Mouse (Mus musculus) heart, postnatal 0 days (tissue): ENCODE results near the gene Dnaja4. TPM values are rescaled to one million over a fixed set of nuclear protein-coding genes. Genes with fewer than 3 reads are reported as not detected.

Source experiments
- ATAC-seq: fragments of 200-750 bp; cut with Nextera tagmentation; 2 replicates; pipeline ENCODE4 v1.8.0; 2017; ENCODE audit warnings: low read depth, moderate number of reproducible peaks, moderate library complexity; ENCODE audit not compliant: insufficient read depth
- DNase-seq: peaks from one replicate; pipeline ENCODE4 v3.0.0-alpha.2; 2016; ENCODE audit warnings: low spot score
- H3K27ac ChIP-seq: fragments of 300-500 bp; sonication (generic); 2 replicates; pipeline ENCODE4 v1.5.1; 2014; ENCODE audit warnings: low read depth, mild to moderate bottlenecking
- H3K27me3 ChIP-seq: fragments of 300-500 bp; sonication (generic); 2 replicates; pipeline ENCODE4 v1.6.1; 2014; ENCODE audit warnings: low read length, mixed read lengths; ENCODE audit not compliant: control insufficient read depth, insufficient read depth
- H3K36me3 ChIP-seq: fragments of 300-500 bp; sonication (generic); replicated peaks from 2 replicates; pipeline ENCODE4 v1.6.1; 2014; ENCODE audit warnings: low read length, mixed read lengths; ENCODE audit not compliant: control insufficient read depth, insufficient read depth
- H3K4me1 ChIP-seq: fragments of 300-500 bp; sonication (generic); 2 replicates; pipeline ENCODE4 v1.6.1; 2014; ENCODE audit warnings: antibody characterized with exemption; ENCODE audit not compliant: control insufficient read depth, insufficient read depth
- H3K4me2 ChIP-seq: fragments of 300-500 bp; sonication (generic); 2 replicates; pipeline ENCODE4 v1.6.1; 2014; ENCODE audit warnings: low read depth, mild to moderate bottlenecking, low read length, moderate library complexity
- H3K4me3 ChIP-seq: fragments of 300-500 bp; sonication (generic); 2 replicates; pipeline ENCODE4 v1.5.1; 2014; ENCODE audit warnings: low read depth, low read length
- H3K9ac ChIP-seq: fragments of 300-500 bp; sonication (generic); replicated peaks from 2 replicates; pipeline ENCODE4 v1.6.1; 2014; ENCODE audit warnings: low read depth, low read length, mixed read lengths
- H3K9me3 ChIP-seq: fragments of 300-500 bp; sonication (generic); replicated peaks from 2 replicates; pipeline ENCODE4 v1.6.1; 2016; ENCODE audit warnings: low read length; ENCODE audit not compliant: control insufficient read depth
- CTCF ChIP-seq: IDR thresholded peaks from 2 replicates; pipeline ENCODE4 v1.5.1; 2016; ENCODE audit warnings: antibody characterized with exemption, control low read depth, low read depth
- EP300 ChIP-seq: IDR thresholded peaks from 2 replicates; pipeline ENCODE4 v1.6.1; 2016; ENCODE audit warnings: antibody characterized with exemption, low read depth
- whole genome bisulfite sequencing: fragments of 180-500 bp; shearing (Covaris S2); extraction: QIAGEN DNeasy Blood & Tissue Kit; methylation state at CpG from one replicate; pipeline ENCODE4 v1.1.7; 2014; 5-methylcytosine and 5-hydroxymethylcytosine counted together
- polyA plus RNA-seq: library from polyadenylated mRNA; unstranded; fragments of >200 nt; fragmentation: Nextera tagmentation; extraction: Ambion mirVana; gene quantifications from 2 replicates; pipeline ENCODE4 v1.2.1, GENCODE M21; 2015
- total RNA-seq: library from RNA; depleted of rRNA; stranded (reverse); fragments of >200 nt; gene quantifications from 2 replicates; pipeline ENCODE4 v1.2.3, GENCODE M21; 2014; ENCODE audit warnings: low replicate concordance

The Dnaja4 gene
- total and polyA plus RNA-seq, 2 experiments from 2014 or later, result 28.2 to 36.1 TPM

DNA sequence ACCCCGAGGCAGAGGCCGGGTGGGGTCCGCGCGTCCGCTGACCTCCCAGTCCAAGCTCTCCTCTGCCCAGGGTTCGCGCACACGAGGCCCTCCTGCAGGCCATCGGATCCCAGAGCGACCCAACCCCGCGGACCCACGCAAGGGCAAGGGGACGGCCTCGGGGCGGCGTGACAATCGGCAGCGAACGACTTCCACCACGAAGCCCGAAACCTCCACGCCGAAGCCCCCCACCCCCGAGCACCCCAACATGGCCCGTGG lies 343 bp downstream of the Dnaja4 start:
- Histone ChIP-seq H3K9ac (peak overlapping the region; percentile 83), H3K27me3 (no peaks in the 10 kb centered on the region), H3K4me3 (peak overlapping the region; percentile 93), H3K36me3 (no peaks in the 10 kb centered on the region), H3K4me2 (peak overlapping the region; percentile 80), H3K9me3 (no peaks in the 10 kb centered on the region), H3K27ac (peak overlapping the region; percentile 89), H3K4me1 (peaks cover 27% of the 10 kb centered on the region)
- peak; percentile 21 for ATAC-seq
- whole genome bisulfite sequencing, result 6% methylated on average over 27 of the region's 27 CpGs
- no peak for DNase-seq
- TF ChIP-seq EP300, result no peak
- no peak for TF ChIP-seq CTCF

- H3K27me3 ChIP-seq, result no peaks in the 10 kb centered on the region
- H3K4me2 ChIP-seq, result peak overlapping the region; percentile 80
- DNase-seq (peak; percentile 65), ATAC-seq (peak; percentile 53)
- peak overlapping the region; percentile 83 for H3K9ac ChIP-seq
- no peaks in the 10 kb centered on the region for H3K36me3 ChIP-seq
- H3K4me3 ChIP-seq, result peak overlapping the region; percentile 93
- under 1% methylated on average over 86 of the region's 92 CpGs for WGBS
- peak overlapping the region; percentile 89 for H3K27ac ChIP-seq
- H3K4me1 ChIP-seq, result peaks cover 32% of the 10 kb centered on the region
- TF ChIP-seq EP300 (0 out of 2 replicates have a peak, but pooled peaks have one; percentile 46), CTCF (no peak)
- H3K9me3 ChIP-seq, result no peaks in the 10 kb centered on the region
Measured at GRCm38 (mm10) chr9:54699345-54700173, 886 bp downstream of the Dnaja4 start.

GRCm38 (mm10) chr9:54700174-54700475 lies 1.5 kb downstream of the Dnaja4 start:
- Histone ChIP-seq H3K4me3 (peak overlapping the region; percentile 93), H3K27ac (peak overlapping the region; percentile 89), H3K4me1 (peaks cover 32% of the 10 kb centered on the region), H3K9me3 (no peaks in the 10 kb centered on the region), H3K27me3 (no peaks in the 10 kb centered on the region), H3K36me3 (no peaks in the 10 kb centered on the region), H3K4me2 (peak overlapping the region; percentile 80), H3K9ac (peak overlapping the region; percentile 83)
- ATAC-seq (0 out of 2 replicates have a peak, but pooled peaks have one; percentile 1), DNase-seq (no peak)
- TF ChIP-seq EP300, result no peak
- TF ChIP-seq CTCF, result no peak
- 8% methylated on average over 9 of the region's 9 CpGs for WGBS

GRCm38 (mm10) chr9:54700746-54701145 lies 2.1 kb downstream of the Dnaja4 start:
- no peaks in the 10 kb centered on the region for H3K36me3 ChIP-seq
- TF ChIP-seq CTCF (no peak), EP300 (no peak)
- WGBS, result 37% methylated on average over 7 of the region's 7 CpGs
- peak overlapping the region; percentile 83 for H3K9ac ChIP-seq
- H3K27me3 ChIP-seq, result no peaks in the 10 kb centered on the region
- peak overlapping the region; percentile 89 for H3K27ac ChIP-seq
- ATAC-seq (peak; percentile 46; the same call in 1 of the 2 replicates), DNase-seq (peak; percentile 83)
- peak overlapping the region; percentile 93 for H3K4me3 ChIP-seq
- H3K9me3 ChIP-seq, result no peaks in the 10 kb centered on the region
- peak overlapping the region; percentile 80 for H3K4me2 ChIP-seq
- peaks cover 32% of the 10 kb centered on the region for H3K4me1 ChIP-seq

DNA sequence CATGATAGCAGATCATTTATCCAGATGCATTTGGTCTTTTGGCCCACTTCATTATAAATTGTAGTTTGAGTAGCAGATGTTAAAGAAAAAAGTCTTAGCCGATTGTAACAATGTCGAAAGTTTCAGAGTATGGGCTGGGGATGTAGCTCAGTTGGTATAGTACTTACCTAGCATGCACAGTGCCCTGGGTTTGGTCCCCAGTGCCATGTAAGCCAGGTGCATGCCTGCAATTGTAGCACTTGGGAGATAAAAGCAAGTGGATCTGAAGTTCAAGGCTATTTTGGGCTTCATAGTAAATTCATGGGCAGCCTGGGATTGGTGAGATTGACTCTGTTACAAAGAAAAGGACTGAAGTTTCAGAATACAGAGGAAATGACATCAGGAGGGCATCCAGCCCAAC lies 3.9 kb downstream of the Dnaja4 start:
- H3K9me3 ChIP-seq, result no peaks in the 10 kb centered on the region
- 0 out of 2 replicates have a peak, but pooled peaks cover 8% of the 10 kb centered on the region for H3K36me3 ChIP-seq
- peaks cover 37% of the 10 kb centered on the region for H3K4me1 ChIP-seq
- WGBS, result 80% methylated on average over 2 of the region's 2 CpGs
- peak overlapping the region; percentile 89 for H3K27ac ChIP-seq
- ATAC-seq, result no peak
- H3K4me3 ChIP-seq, result 0 out of 2 replicates have a peak overlapping the region, but pooled peaks have one; percentile 93
- H3K27me3 ChIP-seq, result no peaks in the 10 kb centered on the region
- 0 out of 2 replicates have a peak overlapping the region, but pooled peaks have one; percentile 22 for H3K9ac ChIP-seq
- peak; percentile 49 for DNase-seq
- TF ChIP-seq CTCF (no peak), EP300 (no peak)
- H3K4me2 ChIP-seq, result peak overlapping the region; percentile 80

GRCm38 (mm10) chr9:54704361-54704760 lies 5.7 kb downstream of the Dnaja4 start:
- Histone ChIP-seq H3K9ac (no peak overlapping the region), H3K36me3 (peaks cover 26% of the 10 kb centered on the region), H3K4me2 (no peak overlapping the region), H3K9me3 (no peaks in the 10 kb centered on the region), H3K4me1 (peaks cover 33% of the 10 kb centered on the region), H3K27ac (no peak overlapping the region), H3K27me3 (no peaks in the 10 kb centered on the region), H3K4me3 (no peak overlapping the region)
- 60% methylated on average over 5 of the region's 5 CpGs for WGBS
- no peak for TF ChIP-seq EP300
- TF ChIP-seq CTCF, result no peak
- ATAC-seq (no peak), DNase-seq (no peak)
